Mouse (Mus musculus) granulocyte monocyte progenitor cell, adult 5-6 weeks (primary cell): ENCODE measurements around the gene Akap8. TPM values are rescaled to one million over a fixed set of nuclear protein-coding genes. Genes with fewer than 3 reads are reported as not detected.

Source experiments
- ATAC-seq: replicated peaks from 2 replicates; pipeline ENCODE4 v1.8.0; 2016; ENCODE audit warnings: mild to moderate bottlenecking, moderate TSS enrichment, inconsistent platforms; ENCODE audit not compliant: poor library complexity, severe bottlenecking
- total RNA-seq, 2 experiments: library from RNA; stranded (forward) in 1 of 2; stranded (reverse) in 1 of 2; fragments of 200-712, 200-1000 nt in 1 of 2; fragments of >200 nt in 1 of 2; fragmentation: Nextera tagmentation in 1 of 2; gene quantifications; 2 replicates each; pipeline ENCODE4 v1.2.3; 2014 to 2017

The Akap8 gene
- total RNA-seq (2014; fragmentation: Nextera tagmentation) (58.2 and 92.9 TPM in 2 replicates), total RNA-seq (2017) (125 and 132 TPM in 2 replicates)

DNA sequence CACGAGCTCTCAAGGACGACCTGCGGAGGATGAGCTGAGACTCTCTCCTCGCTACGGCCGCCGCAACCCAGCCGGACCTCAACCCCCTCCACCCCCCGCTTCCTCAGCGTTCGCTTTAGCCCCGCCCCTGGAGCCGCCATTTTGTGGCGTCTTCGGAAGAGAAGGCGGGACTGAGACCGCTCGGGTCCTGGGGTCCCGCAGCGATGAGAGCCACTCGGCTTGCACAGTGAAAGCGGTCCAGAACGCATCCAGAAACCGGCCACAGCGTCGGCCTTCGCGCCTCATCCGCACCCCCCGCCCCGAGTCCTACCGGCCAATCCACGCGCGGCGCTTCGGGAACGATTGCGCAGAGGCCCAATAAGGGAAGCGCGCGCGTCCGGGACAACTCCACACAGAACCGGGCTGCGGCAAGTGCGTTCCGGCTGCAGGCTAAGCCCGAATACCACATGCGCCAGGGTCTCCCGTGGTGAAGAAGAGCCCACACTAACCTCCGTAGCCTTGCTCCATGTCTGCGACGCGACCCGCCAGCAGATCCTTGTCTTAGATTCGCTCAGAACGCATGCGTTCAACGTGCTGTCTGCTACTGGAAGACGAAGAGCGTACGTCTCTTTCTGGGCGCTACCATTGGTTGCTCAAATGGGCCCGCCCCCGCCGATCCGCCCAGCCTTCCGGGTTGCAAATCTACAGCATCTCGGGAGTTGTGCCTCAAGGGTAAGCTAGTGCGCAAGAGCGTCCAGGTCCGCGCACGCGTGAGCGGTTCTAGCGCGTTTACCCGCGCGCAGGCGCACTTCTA, at the start of gene Akap8:
Gene Akap8, minus strand, starts transcription at position 642 of the 793 bp plus-strand sequence.
- ATAC-seq, result peak; percentile 85

DNA sequence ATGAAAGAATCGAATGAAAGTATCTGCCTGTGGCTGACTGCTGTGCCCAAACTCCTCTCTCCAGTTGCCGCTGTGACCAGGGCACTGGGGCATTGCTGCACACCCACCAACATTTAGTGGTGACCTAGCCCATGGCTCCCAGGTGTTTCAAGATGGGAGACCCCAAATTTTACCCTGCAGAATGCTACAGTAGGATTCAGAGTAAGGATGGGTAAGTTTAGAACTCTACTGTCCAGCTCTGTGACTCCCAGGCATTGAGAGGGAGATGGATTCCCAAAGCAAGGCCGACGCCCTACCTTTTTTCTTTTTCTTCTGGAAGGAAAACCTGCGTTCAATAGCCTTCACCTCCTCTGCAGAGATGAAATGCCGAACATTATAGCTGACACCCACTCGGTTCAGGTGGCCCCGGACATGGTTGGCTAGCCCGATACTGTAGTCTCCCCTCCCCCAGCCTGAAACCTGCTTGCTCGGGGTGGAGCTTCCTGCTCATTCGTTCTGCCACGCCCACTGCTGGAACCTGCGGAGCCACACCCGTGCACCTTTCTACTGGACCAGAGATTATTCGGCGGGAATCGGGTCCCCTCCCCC, 48.0 kb upstream of the Akap8 start:
- ATAC-seq, result 0 out of 2 replicates have a peak, but pooled peaks have one; percentile 22

DNA sequence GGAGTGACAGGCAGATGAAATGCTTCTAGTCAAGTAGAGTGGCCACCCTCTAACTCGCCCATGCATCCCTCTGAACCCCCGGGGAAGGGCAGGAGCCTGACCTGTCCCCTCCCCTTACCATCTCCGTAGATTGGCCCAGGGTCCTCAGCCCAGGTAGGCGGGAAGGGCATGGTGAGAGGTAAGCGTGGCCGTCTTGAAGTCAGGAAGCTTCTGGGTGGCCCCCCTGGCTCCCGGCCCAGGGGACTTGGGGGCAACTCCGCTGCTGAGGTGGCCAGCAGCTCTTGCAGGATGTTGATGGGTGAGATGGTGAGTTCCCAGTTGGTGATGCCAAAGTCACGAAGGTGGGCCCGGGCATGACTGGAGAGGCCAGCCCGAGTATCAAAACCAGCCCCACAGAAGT, 46.7 kb upstream of the Akap8 start:
- no peak for ATAC-seq

DNA sequence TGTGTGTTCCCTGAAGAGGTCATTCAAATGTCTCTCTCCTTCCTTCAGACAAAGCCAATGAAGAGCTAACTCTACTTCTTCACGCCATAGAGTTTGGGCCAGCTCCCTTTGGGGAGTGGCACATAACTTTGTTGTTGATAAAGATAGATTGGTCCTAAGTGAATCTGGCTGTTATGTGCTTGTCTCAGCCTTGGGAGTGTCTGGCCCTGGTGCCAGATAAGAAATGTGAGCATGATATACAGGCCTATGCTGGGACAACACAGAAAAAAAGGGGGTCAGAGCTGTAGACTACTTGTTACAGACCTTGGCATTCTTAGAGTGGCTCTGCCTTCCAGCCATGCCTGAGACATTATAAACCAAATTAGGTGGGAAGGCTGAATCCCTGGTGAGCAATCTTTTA, 44.3 kb upstream of the Akap8 start:
- ATAC-seq, result no peak

DNA sequence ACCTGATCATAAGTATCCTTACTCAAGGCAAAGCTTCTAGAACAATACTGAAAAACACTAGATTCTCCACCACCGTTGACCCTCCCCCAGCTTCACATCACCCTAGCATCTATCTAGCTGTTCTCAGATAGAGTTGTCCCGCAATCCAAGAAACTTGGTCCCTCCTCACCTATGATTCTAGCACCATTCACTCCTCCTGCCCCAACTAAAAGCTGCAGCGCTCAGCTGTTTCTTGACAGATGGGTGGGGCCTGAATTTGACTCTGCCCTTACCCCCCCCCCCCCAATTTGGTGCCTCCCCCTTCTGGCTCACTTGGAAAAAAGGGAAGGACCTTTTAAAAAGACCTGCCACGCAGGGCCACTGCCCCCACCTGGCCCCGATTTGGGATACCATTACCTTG, 43.8 kb upstream of the Akap8 start:
- ATAC-seq, result 0 out of 2 replicates have a peak, but pooled peaks have one; percentile 7

DNA sequence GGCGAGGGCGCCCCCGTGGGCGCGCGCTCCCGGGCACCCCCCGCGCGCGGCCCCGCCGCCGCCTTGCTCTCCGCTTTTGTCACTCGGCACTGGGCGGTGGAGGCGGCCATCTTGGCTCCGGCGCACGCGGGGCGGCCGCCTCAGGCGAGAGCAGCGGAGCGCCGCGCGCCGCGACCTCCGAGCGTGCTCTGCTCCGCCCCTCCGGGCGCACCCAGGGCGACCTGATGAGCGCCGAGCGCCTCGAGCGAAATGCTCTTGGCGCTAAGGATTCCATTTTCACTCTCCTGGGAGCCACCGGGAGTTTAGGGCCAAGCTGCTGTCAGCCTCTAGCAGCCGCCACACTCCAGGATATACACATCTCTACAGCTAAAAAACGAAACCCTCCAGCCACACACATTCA, 43.3 kb upstream of the Akap8 start:
- peak; percentile 86 for ATAC-seq

DNA sequence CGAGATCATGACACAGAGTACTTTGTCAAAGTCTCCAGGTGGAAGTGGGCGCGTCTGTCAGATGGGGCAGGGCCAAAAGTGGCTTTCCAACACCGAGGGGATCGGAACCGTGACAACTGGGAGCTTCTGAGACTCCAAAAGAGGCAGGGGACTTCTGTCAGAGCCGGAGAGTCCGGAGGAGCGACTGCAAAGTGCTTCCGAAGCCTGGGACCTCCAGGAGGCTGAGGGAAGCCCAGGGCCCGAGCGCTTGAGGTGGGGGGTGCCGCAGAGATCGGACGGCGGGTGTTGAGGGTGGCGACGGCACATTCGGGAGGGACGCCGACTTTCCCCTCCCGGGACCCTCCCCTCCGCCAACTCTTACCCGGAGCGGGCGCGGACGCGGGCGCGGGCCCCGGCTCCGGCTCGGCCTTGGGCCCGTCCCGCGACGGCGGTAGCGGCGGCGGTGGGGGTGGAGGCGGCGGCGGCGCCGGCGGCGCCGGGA, 42.8 kb upstream of the Akap8 start:
- ATAC-seq, result 0 out of 2 replicates have a peak, but pooled peaks have one; percentile 12

DNA sequence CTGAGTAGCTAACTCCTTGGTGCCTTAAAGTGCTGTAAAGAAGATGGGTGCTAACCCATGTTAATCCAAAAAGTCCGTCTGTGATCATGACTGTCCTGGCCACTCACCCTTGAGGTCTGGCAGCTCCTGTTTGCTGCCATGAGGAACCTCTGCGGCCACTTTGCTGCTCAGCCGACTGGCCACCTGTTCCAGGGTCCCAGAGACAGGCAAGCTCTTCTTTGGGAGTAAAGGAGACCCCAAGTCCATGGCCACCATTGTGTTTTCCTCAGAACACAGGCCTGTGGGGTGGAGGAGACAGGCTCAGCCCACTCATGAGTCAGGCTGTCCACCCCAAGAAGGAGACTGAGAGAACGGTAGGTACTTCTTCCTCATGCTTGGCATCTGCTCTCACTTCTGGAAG, 41.6 kb upstream of the Akap8 start:
- ATAC-seq, result no peak; the same call in 1 of the 2 replicates

DNA sequence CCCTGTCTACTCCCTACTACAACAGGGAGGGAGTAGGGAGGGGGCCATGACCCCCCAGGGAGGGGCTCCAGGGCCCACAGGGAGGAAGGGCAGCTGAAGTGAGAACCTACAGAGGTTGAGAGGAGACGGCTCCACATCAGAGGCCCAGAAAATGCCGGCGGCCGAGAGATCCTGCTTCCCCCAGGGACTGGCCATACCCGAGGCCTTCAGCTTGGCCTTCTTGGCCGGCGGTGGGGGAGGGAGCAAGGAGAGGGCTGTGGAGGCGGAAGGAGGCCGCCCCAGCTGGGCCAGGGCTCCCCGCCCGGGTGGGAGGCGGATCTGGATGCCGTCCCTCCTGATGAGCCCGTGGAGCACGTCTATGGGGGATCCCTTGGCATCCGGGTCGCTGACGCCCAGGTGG, 38.9 kb upstream of the Akap8 start:
- no peak for ATAC-seq

DNA sequence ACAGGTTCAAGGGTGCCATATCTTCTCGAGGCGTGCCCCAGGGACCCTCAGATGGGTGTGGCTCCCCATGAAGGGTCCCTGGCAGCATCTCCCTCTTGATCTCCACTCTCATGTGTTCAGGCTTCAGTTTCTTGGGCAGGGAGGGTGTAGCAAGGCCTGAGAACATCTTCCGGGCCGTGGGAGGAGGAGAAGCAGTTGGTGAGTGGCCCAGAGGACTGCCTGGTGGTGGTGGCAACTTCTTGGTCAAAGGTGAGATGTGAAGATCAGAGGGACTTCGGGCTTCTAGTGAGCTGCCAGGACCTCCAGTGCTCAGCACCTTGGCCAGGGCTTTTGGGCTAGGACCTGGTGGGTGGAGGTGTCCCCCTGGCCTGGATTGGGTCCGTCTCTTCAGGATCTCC, 37.9 kb upstream of the Akap8 start:
- ATAC-seq, result no peak

DNA sequence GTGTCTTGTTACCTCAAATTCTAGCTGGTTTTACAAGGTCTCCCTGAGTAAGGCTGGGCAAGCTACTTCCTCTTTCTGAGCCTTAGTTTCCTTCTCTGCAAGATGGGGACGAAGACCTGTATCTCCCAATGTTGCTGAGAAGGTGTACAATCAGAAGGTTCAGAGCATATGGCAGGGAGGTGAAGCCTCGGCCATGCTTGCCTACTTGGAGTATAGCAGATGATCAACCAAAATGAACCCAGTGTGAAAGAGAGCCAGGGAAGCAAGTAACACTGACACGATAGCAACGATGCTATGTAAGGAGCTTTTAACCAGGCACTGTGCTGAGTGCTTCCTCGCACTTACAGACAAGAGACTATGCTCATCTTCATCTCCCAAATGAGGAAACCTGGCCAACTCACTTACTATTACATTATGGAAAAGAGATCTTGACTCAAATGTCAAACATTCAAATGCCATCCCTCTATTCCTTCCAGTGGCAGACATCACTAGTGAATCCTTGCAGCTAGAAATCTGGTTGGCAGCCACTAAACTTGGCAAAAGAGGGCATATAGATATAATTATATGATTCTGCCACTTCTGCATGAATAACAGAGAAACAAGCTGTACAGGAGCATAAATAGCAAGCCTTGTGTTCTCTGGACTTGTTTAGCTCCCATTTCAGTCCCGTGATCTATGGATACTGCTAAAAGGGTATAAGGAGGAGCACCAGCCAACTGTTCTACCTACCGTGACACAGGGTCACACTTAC, 37.3 kb upstream of the Akap8 start:
- ATAC-seq, result no peak

DNA sequence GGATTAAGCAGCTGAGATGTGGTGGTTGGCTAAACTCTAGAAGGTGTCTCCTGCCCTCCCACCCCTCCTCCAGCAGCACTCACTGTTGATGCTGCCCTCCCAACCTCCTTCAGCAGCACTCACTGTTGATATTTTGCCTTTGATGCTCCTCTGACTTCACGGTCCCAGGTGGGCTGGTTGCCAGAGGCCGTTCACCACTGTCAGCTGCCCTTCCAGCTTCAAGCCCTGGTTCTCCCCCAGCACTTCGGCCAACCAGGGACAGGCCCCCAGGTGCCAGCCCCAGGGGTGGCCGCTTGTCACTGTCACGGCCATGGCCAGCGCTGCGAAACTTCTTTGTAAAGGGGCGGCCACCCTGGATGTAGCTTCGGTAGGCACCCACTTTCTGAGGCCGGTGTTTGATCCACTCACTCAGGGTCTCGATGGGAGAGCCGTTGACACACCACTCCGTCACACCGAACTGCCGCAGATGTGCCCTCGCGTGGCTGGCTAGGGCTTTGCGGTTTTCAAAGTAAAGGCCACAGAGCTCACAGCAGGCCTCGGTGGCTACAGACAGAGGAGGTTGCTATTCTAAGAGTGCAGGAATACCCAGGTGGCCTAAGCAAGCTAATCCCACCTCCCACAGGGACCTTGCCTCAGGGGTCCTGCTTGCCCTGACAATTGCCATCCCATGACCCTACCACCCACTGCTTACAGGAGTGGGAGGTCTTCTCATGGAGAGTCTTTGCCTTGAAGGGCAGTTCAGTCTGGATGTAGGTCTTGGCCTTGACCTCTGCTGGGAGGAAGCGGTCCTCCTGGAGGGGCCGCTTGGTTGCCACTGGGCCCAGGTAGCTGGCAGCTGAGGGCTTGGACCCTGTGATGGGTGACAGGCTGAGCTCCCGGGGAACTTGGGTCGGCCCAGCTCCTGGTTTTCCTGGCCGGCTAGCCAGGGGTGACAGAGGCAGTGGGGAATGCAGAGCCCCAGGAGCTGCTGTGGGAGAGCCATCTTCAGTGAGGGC, 36.0 kb upstream of the Akap8 start:
- no peak for ATAC-seq

DNA sequence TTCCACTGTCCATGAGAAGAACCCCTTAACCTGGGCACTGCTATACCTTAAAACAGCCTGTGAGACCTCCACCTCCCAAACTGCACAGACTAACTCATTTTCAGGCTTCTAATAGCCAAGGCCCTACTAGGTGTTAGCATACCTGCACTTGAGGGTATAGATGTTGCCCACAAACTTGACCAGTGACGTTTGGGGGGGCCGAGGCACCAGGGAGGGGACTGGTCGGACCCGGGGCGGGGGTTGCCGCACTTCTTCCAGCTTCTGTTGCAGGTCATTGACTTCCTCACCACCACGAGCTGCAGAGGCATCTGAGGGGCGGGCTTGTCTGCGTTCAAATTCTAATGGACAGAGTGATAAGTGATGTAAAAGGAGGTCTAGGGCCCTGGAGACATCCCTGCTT, 35.2 kb upstream of the Akap8 start:
- ATAC-seq, result no peak

DNA sequence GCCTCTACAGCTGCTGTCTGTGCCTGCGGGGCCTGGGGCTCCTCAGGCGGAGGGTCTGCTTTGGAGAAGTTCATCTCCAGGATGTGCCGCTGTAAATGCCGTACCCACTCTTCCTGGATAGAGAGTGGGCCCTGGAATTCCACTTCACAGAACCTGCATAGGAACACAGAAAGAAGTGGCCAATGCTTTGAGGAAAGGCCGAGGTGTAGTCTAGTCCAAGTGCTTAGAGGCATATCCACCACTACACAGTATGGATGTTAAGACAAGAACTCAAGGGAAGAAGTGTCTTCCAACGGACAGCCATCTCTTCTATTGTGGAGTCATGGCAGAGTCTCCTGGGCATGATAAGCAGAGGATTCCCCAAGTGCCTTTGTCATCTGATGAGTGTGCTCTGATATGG, 34.0 kb upstream of the Akap8 start:
- no peak for ATAC-seq

DNA sequence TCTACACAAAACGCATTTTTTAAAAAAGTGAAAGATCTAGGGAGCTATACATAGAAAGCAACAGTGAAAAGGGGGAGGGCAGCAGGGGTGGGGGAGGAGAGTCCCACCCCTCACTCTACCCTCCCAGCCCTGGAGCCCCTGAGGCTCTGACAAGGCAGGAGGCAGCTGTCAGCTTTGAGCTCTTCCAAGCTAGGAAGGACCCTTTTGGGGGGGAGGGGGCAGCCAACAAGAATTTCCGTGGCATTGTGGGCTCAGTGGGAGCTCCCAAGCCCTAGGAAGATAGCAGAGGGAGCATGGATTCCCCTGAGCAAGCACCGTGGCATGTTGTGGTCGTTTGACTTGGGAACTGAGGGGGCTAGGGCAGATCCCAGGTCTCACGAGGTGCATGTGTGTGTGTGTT, 33.2 kb upstream of the Akap8 start:
- ATAC-seq, result no peak

DNA sequence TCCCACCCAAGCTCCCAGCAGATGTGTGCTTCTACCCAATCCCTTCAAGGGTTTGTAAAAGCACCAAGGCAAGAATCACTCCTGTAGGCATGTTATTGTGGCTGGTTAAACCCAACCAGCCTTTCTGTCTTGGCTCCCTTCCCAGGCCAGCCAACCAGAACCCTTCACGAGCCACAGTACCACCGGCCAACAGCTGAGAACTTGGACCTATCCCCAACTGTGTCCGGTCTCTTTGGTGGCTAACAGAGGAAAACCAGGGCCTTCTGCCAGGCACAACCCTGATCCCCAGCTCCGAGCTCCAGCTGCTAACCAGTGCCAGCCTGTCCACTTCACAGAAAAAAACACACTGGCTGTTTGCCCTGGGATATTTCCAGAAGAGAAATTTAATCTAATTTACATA, 32.7 kb upstream of the Akap8 start:
- ATAC-seq, result no peak

DNA sequence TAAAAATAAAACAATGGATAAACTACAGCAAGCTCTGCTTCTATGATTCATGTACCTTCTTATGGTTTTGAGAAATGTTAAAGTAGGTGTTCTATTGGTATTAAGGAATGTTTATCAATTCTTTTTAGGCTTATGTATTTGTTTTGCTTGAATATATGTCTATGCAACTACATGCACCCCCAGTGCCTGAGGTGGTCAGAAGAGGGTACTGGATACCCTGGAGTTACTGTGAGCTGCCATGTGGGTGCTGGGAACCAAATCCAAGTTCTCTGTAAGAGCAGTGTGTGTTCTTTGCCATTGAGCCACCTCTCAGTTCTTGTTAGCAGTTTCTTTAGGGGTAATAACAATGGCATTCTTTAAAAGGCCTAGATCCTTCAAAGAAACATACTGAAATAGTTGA, 30.7 kb upstream of the Akap8 start:
- no peak for ATAC-seq

DNA sequence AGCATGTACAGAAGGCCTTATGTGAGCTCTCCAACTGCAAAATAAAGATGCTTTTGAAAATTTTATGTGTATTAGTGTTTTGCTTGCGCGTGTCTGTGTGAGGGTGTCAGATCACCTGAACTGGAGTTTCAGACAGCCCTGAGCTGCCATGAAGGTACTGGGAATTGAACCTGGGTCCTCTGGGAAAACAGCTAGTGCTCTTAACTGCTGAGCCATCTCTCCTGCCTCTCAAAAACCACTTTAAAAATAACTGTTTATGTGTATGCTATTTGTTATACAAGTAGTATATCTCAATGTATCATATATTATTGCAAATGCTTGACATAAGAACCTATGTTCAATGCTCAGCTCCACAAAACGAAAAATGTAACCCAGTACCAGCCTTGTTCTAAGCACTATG, 30.2 kb upstream of the Akap8 start:
- ATAC-seq, result no peak

DNA sequence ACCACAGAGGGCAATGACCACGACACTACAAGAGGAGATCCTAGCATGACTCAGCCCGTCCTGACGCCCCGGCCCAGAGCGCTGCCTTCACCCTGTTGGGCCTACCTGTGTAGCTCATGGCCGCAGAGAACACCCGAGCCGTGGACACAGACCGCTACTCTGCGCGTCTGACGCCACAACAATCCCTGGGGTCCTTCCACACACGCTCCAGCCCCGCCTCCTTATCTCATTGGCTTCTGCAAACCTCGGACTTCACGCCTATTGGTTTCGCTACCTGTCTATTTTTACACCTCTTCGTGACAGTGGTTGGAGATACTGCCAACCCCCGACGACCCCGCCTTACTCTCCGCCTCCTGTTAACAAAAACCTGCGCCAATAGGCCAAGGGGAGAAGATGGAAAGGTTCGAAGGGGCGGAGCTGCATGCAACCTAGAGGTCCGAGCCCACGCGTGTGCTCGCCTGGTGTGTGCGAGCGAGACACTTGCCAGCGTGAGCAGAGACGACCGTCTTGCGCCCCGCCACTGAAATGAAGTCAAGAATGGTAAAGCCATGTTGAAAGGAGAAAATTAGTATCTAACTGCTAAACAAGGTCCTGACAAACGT, 29.4 kb upstream of the Akap8 start, which contains the start of gene Akap8l:
Gene Akap8l, minus strand, starts transcription at position 226 of the 602 bp plus-strand sequence.
- peak; percentile 94 for ATAC-seq
